Mouse (Mus musculus): ENCODE results near the gene Prkd2. TPM values are rescaled to one million over a fixed set of nuclear protein-coding genes. Genes with fewer than 3 reads are reported as not detected.

The Prkd2 gene
- total RNA-seq, 2 experiments from 2014 or later, result 9.6 to 11.9 TPM

DNA sequence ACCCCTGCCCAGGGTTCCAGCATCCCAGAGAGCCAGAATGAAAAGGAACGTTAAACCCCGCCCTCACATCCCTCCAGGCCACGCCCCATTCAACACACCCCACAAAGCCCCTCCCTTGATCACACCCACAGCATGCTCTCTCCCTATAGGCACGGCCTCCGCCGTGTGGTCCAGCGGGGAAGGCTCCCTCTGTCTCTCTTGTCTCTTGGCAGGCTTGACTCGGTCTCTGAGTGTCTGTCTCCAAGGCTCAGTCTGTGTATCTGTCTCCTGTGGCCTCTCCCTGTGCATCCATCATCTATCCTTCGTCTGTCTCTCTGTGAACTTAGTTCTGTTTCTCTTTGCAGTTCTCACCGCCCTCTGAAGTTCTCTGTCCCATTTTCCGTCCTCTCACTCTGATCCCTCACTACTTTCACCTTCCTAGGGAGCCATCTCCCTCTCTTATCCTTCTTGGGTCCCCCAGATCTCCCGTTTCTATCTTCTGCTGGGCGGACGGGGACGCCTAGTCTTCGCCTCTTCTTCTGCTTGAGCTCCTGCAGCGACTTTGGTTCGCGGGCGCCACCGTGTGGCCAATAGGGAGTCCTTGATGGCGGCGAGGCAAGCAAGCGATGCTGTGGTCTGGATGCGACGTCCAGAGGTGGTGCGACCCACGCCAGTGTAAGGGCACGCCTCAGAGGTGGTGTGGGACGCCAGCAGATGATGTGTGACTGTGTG is 49.1 kb downstream of the Prkd2 start, which contains the start of gene Gng8:
Gene Gng8, plus strand, starts transcription at position 146 of the 711 bp plus-strand sequence.
- ATAC-seq (replicated peaks; ENCODE audit: poor library complexity, severe bottlenecking), result peak; percentile 79

DNA sequence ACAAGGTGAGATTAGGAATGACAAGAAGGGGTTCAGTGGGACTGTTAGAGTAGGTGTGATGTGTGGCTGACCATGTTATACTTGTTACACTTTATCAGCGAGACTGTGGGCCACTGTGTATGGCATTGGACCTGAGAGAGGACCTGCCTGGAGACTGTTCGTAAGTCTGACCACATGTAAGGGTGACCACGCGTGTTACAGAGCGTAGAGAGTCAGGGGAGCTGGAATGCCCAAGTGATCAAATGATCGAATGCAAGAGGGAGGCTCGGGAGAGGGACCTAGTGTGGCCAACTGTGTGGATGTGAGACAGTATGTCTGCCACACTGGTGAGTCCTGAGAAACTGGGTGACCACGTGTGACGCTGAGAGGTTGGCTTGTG is 49.6 kb downstream of the Prkd2 start:
- no peak for ATAC-seq (replicated peaks; ENCODE audit: poor library complexity, severe bottlenecking)

DNA sequence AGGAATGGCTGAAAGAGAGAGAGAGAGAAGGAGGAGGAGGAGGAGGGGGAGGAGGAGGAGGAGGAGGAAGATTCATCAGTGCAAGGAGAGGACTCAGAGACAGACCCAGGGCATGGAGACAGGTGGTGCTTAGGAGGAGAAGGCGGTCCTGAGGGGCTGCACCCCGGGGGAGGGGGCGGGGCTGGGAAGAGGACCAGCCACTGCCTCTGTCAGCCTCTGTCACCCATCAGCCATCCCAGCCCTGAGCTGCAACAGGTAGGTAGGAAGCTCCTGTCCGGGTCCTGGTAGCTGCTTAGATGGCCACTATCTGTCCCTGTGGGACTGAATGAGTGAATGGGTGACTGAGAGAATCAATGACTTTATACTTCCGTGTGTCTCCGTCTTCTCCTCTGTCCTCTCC is 50.9 kb downstream of the Prkd2 start:
- ATAC-seq (replicated peaks; ENCODE audit: poor library complexity, severe bottlenecking), result no peak

DNA sequence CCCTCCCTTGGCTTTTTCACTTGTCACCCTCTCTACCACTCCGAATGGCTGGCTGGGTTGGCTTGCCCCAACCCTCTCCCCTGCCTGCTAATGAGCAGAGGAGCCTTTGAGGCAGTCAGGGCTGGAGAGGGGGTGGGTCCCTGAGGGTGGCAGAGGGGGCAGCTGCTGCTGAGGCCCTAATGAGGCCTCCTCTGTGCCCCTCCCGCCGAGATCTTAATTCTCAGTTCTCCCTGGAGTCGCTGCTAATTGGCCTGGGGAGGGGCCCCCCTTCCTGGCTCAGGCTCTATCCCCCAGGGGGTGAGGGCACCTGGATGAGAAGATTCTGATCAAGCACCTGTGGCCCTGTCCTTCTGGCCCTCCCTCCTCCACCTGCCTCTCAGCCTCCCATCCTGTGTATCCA is 51.6 kb downstream of the Prkd2 start:
- no peak for ATAC-seq (replicated peaks; ENCODE audit: poor library complexity, severe bottlenecking)

- ATAC-seq (replicated peaks; ENCODE audit: poor library complexity, severe bottlenecking), result peak; percentile 76
These were observed 52.3 kb downstream of the Prkd2 start for GRCm38 (mm10) chr7:16895000-16895399.

DNA sequence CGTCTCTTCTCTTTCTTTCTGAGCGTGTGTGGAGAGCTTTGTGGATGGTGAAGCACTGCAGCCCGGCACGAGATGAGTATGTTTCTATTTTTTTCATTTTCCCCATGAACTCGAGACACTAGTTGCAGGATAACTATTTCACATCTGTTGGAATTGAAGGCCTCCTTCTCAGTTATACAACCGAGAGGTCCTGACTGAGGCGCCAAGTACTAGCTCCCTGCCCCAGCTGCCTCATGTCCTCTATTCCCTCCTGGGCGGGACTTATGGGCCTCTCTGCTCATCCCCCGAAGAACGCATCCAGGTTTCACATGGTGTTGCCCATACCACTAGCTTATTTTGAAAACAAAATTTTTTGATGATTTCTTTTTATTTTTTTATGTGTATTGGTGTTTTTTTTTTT is 52.8 kb downstream of the Prkd2 start:
- ATAC-seq (replicated peaks; ENCODE audit: poor library complexity, severe bottlenecking), result no peak

DNA sequence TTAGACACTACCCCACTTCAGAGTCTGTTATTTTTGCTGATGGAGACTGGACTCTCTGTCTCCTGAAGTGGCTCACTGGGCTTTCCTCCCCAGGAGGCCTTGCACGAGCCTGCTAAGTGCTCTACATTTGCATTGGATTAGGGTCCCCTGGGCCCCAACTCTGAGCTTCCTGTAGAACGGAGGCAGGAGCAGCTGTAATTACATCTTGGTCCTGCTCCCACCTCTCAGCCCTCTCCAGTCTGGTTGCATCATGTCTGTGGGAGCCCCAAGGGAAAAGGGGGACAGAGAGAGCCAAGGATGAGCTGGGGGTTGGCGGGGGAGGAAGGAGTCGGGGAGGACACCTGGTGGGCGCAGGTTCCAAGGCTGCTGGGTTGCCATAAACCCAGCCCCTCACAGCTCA is 57.8 kb downstream of the Prkd2 start:
- no peak for ATAC-seq (replicated peaks; ENCODE audit: poor library complexity, severe bottlenecking)

GRCm38 (mm10) chr7:16903439-16903955 is 60.8 kb downstream of the Prkd2 start:
- peak; percentile 45 for ATAC-seq (replicated peaks; ENCODE audit: poor library complexity, severe bottlenecking)

DNA sequence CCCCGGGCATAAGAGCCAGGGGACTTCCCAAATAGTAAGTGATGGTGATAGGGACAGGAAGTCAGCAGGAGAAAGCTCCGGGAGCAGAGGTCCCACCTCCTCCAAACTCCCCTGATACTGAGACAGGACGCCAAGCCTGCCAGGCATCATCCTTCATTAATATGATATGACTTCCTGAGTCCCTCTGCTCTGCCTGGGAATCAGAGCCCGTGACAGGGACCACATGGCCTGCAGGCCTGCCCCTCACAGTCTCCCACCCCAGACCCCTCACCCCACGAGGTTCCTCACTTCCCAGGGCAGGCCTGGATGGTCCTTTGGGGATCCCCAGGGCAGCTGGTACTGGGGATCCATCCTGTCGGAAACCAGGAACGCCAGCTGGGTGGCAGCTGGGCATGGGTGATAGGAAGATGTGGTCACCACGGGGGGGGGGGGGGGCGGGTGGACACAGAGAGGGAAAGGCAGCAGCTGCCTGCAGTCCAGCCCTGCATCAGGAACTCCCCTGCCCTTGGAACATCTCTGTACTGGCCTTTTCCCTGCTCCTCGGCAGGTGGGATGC is 61.5 kb downstream of the Prkd2 start:
- ATAC-seq (replicated peaks; ENCODE audit: poor library complexity, severe bottlenecking), result no peak

DNA sequence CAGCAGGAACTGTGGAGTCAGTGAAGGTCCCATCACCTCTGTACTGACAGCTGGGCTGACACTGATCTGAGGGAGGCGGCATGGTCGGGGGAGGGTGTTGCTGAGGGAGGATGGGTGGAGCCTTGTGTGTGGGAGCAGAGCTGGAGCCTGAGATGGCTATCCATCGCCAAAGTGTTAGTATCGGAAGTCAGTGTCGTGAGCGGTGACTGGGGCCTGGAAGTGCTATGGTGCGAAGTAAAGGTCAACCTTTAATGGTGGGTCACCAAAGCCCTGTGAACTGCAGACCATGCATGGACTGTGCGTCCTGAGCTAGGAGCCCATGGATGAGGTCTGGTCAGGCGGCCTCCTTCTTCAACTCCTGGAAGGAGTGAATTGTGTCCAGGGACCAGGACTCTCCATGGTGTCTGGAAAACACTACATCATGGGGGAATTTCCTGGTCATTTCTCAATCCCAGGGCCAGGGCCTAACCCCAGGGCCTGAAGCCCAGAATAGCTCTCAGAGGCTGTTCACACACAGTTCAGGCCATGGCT is 62.9 kb downstream of the Prkd2 start:
- ATAC-seq (replicated peaks; ENCODE audit: poor library complexity, severe bottlenecking), result no peak

DNA sequence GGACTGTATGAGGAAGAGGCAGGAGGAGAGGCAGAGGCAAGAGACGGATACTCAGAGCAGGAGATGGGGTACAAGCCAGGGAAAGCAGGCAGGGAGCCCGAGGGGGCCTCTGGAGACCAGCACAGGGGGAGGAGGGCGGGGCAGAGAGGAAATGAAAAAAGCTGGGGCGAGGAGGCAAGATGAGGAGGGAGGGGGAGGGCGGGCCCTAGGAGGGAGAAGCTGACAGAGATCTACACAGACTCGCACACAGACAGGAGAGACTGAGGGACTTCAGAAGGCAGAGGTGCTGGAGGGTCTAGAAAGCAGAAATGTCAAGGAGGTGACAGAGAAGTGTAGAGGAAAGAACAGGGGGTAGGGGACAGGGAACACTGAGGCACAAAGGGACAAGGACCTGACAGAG is 63.6 kb downstream of the Prkd2 start, which contains the start of gene Ptgir:
Gene Ptgir, plus strand, starts transcription at position 210 of the 400 bp plus-strand sequence.
- ATAC-seq (replicated peaks; ENCODE audit: poor library complexity, severe bottlenecking), result 0 out of 2 replicates have a peak, but pooled peaks have one; percentile 10

DNA sequence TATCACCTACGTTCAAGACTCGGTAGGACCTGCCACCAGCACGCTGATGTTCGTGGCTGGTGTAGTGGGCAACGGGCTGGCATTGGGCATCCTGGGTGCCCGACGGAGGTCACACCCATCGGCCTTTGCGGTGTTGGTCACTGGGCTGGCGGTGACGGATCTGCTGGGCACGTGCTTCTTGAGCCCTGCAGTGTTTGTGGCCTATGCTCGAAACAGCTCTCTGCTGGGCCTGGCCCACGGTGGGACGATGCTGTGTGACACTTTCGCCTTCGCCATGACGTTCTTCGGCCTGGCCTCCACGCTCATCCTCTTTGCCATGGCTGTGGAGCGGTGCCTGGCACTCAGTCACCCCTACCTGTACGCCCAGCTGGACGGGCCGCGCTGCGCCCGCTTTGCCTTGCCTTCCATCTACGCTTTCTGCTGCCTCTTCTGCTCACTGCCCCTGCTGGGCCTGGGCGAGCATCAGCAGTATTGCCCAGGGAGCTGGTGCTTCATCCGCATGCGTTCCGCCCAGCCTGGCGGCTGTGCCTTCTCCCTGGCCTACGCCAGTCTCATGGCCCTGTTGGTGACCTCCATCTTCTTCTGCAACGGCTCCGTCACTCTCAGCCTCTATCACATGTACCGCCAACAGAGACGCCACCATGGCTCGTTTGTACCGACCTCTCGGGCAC is 64.3 kb downstream of the Prkd2 start:
- ATAC-seq (replicated peaks; ENCODE audit: poor library complexity, severe bottlenecking), result no peak

DNA sequence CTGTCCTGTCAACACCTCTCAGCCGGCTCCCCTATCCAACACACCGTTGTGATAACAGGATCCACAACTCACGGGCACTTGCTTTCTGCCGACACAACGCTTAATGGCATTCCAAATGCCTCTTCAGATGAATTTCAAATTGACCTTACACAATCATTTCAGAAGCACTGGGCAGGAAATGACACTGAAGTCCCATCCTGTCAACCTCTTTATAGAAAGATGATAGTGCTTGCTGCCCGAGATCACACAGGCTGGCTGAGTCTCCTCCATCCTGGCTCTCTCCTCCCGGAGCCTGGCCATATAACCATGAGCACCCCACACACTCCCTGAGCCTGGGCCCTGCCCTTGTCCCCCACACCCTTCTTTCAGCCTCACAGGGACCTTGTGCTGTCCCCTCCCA is 65.1 kb downstream of the Prkd2 start:
- ATAC-seq (replicated peaks; ENCODE audit: poor library complexity, severe bottlenecking), result peak; percentile 10

DNA sequence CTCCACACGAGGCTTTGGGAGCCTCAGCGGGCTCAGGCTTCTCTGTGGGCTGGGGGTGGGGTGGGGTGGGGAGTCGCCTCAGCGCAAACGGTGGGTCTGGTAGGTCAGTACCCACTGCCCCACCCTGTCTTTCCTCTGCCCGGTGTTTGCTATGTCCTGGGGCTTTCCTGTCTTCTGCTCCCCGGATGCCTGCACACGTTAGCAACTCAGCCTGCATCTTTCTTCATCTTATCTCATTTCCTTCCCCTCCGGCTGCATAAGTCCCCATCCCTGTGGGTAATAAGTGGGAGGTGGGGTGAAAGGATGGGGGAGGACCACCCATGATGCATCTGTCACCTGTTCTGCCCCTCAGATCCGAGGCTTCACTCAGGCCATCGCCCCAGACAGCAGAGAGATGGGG is 65.7 kb downstream of the Prkd2 start:
- ATAC-seq (replicated peaks; ENCODE audit: poor library complexity, severe bottlenecking), result peak; percentile 14

DNA sequence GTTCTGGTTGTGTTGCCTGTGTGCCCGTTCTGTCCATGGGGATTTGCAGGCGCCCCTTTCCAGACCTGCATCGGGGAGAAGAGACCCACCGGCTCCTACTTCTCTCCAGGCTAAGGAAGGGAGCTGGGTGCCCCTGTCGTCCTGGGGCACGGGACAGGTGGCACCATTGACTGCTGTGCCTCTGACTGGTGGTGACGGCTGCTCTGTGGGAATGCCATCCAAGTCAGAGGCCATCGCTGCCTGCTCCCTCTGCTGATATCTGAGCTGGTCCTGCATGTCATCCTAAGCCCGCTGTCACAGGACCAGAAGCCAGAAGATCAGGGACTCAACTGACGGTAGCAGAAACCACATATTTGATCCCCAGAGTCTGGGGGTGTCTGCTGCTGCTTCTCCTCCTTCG is 66.2 kb downstream of the Prkd2 start:
- ATAC-seq (replicated peaks; ENCODE audit: poor library complexity, severe bottlenecking), result no peak

- peak; percentile 73 for ATAC-seq (replicated peaks; ENCODE audit: poor library complexity, severe bottlenecking)
These were observed 67.2 kb downstream of the Prkd2 start for GRCm38 (mm10) chr7:16909909-16910308.

DNA sequence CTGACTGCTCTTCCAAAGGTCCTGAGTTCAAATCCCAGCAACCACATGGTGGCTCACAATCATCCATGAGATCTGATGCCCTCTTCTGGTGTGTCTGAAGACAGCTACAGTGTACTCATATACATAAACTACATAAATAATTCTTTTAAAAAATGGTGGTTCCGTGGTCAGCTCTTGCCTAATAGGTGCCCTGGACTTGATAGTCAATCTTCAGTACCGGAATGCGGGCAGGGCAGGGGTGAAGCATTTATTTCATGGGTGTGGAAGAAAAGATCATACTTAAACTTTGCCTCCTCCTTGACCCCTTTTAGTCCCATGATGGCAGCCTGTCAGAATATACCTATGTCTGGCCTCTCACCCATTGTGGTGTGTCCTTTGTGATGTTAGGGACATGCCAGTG is 69.2 kb downstream of the Prkd2 start:
- no peak for ATAC-seq (replicated peaks; ENCODE audit: poor library complexity, severe bottlenecking)

DNA sequence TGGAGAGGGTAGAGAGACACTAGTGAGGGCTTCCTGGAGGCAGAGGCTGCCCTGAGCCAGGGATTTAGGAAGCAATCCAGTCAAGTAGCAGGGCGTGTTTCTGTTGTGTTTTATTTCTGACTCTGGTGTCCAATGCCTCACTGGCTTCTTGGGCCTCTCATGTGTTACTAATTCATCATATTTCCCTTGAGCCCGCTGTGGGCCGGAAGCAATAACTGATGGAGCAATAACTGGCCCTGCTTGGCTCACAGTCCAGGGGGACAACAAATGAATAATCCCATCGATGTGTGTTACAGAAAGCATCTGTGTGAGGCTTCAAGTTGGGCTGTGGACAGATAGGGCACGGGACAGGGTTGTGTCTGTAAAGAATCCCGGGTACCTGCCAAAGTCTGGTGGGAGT is 69.7 kb downstream of the Prkd2 start:
- ATAC-seq (replicated peaks; ENCODE audit: poor library complexity, severe bottlenecking), result peak; percentile 20

GRCm38 (mm10) chr7:16913806-16914452 is 71.2 kb downstream of the Prkd2 start:
- peak; percentile 62 for ATAC-seq (replicated peaks; ENCODE audit: poor library complexity, severe bottlenecking)

DNA sequence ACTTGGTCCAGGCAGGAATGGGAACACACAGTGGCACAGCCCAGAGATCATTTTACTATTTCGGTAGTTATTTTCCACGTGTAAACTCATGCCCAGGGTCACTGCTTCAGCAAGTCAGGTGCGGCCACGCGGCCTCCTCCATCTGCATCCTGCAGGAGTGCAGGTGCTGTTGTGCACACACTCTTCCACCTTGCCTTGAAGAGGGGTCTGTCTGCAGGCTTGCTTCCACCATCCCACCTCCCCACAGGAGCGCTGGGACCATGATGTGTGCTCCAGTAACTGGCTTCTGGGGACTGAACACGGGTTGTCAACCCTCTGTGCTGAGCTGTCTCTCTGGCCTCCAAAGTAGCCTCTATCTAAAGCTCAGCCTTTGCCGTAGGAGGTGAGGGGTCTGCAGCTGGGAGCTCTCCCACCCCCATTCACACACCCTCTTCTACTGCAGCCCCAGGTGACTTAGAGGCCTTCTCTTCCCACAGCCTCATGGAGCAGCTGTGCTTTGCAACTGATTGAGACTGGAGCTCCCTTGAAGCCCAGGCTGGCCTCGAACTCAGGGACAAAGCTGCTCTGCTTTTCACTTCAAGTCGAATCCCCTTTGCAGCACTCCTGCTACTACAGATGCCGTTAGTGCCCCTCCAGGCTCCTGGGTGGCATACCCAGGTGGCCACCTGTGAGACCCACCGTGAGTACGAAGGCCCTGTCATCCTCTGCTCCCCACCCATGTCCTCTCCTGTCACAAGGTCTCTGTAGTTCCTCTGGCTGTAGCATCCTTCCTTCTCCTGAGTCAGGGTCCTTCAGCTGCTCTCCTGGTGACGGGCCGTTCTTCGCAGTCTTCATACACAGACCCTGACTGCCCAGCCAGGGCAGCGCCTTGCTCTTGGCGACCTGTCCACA is 72.0 kb downstream of the Prkd2 start:
- ATAC-seq (replicated peaks; ENCODE audit: poor library complexity, severe bottlenecking), result no peak
